Mouse (Mus musculus) yolk sac, embryonic 10.5 days (tissue): ENCODE results near the gene Gm42372.

Experiments
- DNase-seq: peaks from one replicate; pipeline ENCODE4 v3.0.0-alpha.2; 2017; ENCODE audit warnings: low spot score

Gene Gm42372

GRCm38 (mm10) chr7:16961678-16962077 lies 21.2 kb upstream of the Gm42372 start:
- DNase-seq: no peak

GRCm38 (mm10) chr7:16968414-16968813 lies 14.5 kb upstream of the Gm42372 start:
- peak; percentile 48 for DNase-seq

- DNase-seq: no peak
Observed at GRCm38 (mm10) chr7:16971160-16971559, 11.7 kb upstream of the Gm42372 start.

DNA sequence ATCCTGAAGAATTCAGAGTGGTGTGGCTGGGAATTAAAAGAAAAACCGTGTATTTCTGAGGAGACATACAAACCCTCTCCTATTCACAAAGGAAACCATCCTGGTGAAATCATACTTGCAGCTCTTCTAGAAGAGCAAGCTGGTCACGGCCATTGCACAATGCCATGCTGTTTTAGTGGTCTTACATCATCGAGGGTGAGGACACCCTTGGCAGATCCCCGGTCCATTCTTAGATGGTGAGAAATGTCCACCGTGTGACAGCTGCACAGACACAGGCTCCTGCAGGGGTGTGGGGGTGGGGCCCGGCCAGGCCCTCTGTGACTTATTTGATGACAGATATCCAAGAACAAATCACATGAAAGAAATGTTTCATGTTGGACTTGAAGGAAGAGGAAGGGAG lies 8.9 kb upstream of the Gm42372 start:
- no peak for DNase-seq

- DNase-seq: no peak
Observed at GRCm38 (mm10) chr7:16976298-16976697, 6.6 kb upstream of the Gm42372 start.

- DNase-seq: no peak
Observed at GRCm38 (mm10) chr7:16978173-16978572, 4.7 kb upstream of the Gm42372 start.

DNA sequence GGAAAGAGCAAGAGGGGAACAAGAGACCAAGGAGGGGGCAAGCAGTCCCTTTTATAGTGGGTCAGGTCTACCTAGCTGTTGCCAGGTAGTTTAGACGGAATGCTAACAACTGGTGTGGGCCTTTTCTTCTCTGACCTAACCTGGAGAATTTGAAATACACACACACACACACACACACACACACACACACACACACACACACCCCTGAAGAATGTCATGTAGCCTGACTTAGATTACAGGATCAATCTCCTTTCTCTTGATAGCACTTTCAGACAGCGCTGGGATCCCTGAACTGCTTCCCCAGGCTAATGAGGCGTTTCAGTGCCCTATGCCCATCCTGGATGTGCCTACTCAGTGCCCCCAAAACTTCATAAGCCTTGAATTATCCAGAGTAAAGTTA lies 4.3 kb upstream of the Gm42372 start:
- no peak for DNase-seq

- DNase-seq: peak; percentile 63
Observed at GRCm38 (mm10) chr7:16980348-16980747, 2.5 kb upstream of the Gm42372 start.

DNA sequence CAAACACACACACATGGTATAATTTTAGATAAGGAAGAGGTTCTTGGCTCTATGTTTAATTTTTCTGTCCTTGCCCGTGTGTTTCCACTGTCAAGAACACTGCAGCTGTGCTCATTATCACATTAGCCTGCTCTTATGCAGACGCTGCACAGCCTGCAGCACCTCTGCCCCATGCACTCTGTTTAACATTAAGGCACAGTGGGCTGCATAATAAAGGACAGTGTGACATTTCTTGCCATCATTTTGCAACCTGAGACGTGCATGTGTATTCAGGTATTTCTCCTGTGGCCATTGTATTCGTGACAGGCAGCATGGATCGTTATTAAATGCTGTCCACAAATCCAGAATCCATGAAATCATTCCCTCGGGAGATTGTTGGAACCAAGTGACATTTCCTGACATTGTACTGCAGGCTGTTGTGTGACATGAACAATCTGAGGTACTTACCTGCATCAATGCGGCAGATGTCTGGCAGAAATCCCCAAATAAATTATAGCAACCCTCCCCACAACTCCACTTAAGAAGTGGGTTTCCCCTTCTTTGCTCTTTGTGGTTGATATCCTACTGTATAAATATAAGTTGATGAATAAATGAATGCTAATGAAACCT lies 4.8 kb downstream of the Gm42372 start:
- DNase-seq: no peak

DNA sequence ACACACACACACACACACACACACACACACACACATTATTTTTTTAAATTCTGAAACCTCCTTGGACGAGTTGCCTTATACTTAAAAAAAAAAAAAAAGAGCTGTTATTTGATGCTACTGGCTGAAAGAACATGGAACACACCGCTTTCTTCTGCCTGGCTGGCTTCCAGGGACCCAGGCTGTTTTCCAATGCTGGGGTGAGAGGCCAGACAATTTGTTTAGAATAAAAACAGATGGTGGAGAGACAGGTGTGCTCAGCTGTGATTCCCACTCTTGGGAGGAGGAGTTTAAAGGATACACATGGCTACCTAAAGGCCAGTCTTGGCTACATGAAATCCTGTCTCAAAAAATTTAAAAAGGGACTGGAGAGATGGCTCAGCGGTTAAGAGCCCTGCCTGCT lies 5.5 kb downstream of the Gm42372 start:
- DNase-seq: no peak

DNA sequence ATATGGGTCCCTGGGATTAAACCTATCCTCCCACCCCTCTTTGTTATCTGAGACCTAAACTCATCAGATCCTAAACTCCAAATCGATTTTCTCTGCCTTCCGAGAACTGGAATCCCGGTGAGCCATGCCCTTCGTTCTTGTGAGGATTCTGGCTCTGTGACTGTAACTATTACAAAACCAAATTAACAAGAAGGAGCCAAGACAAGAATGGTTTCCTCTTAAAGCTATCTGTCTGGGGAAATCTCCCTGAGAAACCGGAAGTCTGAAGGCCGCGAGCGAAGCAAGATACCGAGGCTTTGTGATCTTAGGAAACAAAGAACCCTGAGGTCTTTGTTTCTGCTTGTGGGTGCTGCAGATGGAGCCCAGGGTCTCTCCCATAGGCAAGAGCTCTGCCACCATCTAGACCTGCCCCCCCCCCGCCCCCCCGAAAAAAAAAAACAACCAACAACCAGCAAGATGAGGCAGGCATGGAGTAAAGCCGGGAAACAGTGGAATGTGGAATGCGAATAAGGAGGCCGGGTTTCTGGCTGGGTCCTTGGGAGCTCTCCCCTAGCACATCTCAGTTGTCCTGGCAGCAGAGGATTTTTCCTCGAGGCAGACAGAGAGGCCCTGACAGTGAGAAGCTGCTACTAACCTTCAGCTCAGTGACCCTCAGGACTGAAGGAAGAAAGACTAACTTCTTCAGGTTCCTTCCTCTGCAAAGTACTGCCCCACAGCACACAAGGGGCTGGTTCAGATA lies 7.3 kb downstream of the Gm42372 start:
- no peak for DNase-seq

GRCm38 (mm10) chr7:16991681-16992450 lies 9.0 kb downstream of the Gm42372 start:
- DNase-seq: peak; percentile 62

DNA sequence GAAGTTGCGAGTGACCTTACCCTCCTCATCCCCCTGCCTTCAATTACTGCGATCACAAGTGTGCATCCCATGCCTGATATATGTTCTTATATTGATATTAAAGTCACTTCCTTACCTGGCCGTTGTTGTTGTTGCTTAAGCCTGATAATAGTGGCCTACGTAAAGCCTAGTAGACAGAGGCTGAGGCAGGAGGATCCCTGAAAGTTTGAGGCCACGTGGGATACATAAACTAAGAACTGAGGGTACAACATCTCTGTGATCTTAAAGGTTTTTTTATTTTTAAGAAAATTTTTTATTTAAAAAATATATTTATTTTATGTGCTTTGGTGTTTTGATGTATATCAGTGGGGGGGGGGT lies 9.5 kb downstream of the Gm42372 start, which contains the start of gene Ccdc8:
Ccdc8 (plus strand) TSS at position 258 of the 357 bp plus-strand sequence.
- DNase-seq: no peak

- DNase-seq: peak; percentile 86
Observed at GRCm38 (mm10) chr7:16993651-16994399, 10.9 kb downstream of the Gm42372 start.

DNA sequence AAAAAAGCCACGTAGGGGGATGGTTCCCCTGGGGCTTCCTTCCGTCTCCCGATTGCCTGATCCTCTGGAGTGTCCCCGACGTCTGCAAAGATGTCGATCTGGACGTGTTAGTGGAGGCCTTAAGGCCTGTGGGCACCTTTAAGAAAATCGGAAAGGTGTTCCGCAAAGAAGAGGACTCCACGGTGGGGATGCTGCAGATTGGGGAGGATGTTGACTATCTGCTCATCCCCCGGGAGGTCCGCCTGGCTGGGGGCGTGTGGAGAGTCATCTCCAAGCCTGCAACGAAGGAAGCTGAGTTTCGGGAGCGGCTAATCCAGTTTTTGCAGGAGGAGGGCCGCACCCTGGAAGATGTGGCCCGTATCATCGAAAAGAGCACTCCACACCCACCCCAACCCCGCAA lies 11.5 kb downstream of the Gm42372 start:
- DNase-seq: no peak

- DNase-seq: no peak
Observed at GRCm38 (mm10) chr7:16995345-16995744, 12.5 kb downstream of the Gm42372 start.

DNA sequence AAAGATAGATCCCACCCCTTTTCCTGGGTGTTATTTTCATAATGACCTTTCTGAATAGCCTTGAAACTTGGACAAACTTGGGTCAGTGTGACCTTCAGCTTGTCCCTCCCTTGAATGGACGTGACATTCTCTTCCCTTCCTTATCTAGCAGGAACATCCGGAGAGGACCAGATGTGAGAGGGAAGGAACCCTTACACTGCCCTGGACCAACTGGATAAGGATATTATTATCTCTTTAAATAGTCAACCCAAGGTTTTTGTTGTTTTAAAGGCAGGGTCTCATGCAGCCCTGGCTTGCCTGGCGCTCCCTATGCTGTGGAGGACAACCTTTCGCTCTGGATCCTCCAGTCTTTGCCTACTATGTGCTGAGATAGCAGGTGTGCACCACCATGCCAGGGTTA lies 16.3 kb downstream of the Gm42372 start:
- DNase-seq: no peak

- DNase-seq: peak; percentile 66
Observed at GRCm38 (mm10) chr7:16999650-17000049, 16.8 kb downstream of the Gm42372 start.

DNA sequence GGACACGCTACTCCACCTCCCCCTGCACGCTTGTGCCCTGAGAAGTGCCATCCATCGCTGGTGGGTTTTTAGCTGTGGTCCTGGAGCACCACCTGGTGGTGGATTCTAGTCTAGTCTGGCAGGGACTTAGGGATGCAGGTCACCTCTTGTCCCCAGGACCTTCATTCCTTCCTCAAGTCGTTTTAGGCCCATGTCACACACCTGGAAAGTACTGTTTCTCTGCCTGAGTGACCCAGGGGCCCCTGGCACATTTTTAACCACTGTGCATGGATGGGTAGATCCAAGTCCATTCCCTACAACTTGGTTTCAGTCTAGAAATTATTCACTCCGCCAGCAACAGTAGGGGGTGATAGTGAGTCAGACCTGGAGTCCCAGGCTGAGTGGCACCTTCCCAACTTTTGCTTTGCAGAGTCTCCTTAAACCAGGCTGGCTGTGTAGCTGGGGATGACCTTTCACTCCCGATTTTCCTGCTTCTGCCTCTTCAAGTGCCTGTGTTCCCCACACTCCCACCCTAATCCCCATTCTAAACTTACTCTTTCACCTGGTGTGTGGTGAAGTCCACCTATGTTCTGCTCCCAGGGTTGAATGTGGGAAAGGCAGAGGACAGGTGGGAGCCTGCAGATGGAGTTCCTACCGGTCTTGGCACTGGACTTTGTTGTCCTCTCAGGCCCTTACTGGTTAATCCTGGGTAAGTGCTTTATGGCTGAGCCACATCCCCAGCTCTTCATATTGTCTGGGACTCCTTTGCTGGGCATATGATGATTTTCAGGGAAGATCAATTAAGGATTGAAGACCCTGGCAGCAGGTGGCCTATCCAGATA lies 19.7 kb downstream of the Gm42372 start:
- peak; percentile 76 for DNase-seq

GRCm38 (mm10) chr7:17003230-17003960 lies 20.5 kb downstream of the Gm42372 start:
- peak; percentile 69 for DNase-seq

DNA sequence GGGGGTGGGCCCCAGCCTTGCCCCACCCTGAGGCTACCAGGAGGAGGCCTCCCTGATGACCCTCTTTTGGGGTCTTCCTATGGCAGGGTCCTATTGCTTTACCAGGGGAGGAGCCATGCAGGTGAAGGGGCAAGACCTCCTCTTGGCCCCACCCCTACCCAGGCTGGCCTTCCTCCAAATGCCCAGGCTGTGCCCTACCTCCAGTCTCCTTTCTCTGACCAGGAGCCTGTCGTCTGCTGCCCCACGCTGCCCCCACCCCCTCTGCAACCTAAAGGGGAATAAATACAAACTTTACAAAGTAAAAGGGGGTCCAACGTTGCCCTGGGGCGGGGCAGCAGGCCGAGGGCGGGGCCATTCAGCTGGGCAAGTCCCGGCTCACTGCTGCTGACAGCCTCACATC lies 21.8 kb downstream of the Gm42372 start:
- DNase-seq: no peak
